Mouse (Mus musculus) ES-E14 (cell line): ENCODE results near the gene Zc3h12c. TPM values are rescaled to one million over a fixed set of nuclear protein-coding genes. Genes with fewer than 3 reads are reported as not detected.

Source experiments
- DNase-seq: peaks from one replicate; pipeline ENCODE4 v3.0.0-alpha.2; 2013; ENCODE audit warnings: low read depth, low spot score
- H3K27ac ChIP-seq: 2 replicates; pipeline ENCODE4 v1.5.1; 2012; ENCODE audit warnings: low read depth, mild to moderate bottlenecking, low read length, moderate library complexity, mixed read lengths; ENCODE audit not compliant: poor library complexity, insufficient read depth, severe bottlenecking
- H3K36me3 ChIP-seq: 2 replicates; pipeline ENCODE4 v1.6.1; 2012; ENCODE audit warnings: mild to moderate bottlenecking, low read length, moderate library complexity, mixed read lengths; ENCODE audit not compliant: control insufficient read depth, poor library complexity, insufficient read depth, severe bottlenecking
- H3K4me1 ChIP-seq, 2 experiments: fragments of 150-350 bp in 1 of 2; sonication (generic) in 1 of 2; 2 replicates each; pipeline ENCODE4 v1.6.1; 2012; ENCODE audit warnings: low read length in 2 of 2, mild to moderate bottlenecking in 1 of 2, mixed read lengths in 1 of 2; ENCODE audit not compliant: control insufficient read depth in 2 of 2, insufficient read depth in 2 of 2, poor library complexity in 1 of 2
- H3K4me3 ChIP-seq, 2 experiments: fragments of 150-350 bp in 1 of 2; sonication (generic) in 1 of 2; 2 replicates each; pipeline ENCODE4 v1.5.1; 2012; ENCODE audit warnings: low read length in 2 of 2, low read depth in 1 of 2, mild to moderate bottlenecking in 1 of 2, mixed read lengths in 1 of 2; ENCODE audit not compliant: insufficient read depth in 1 of 2, poor library complexity in 1 of 2, severe bottlenecking in 1 of 2
- H3K9ac ChIP-seq: 2 replicates; pipeline ENCODE4 v1.6.1; 2012; ENCODE audit warnings: low read depth, mild to moderate bottlenecking, low read length, mixed read lengths; ENCODE audit not compliant: poor library complexity, insufficient read depth, severe bottlenecking
- H3K9me3 ChIP-seq: fragments of 150-350 bp; sonication (generic); 2 replicates; pipeline ENCODE4 v1.6.1; 2012; ENCODE audit warnings: low read depth, mild to moderate bottlenecking, low read length; ENCODE audit not compliant: control insufficient read depth, insufficient read depth
- CHD2 ChIP-seq: IDR thresholded peaks from 2 replicates; pipeline ENCODE4 v1.6.1; 2014; ENCODE audit warnings: mild to moderate bottlenecking, low read depth, low read length, inconsistent platforms
- HCFC1 ChIP-seq: IDR thresholded peaks from 2 replicates; pipeline ENCODE4 v1.6.1; 2012; ENCODE audit warnings: low read length, inconsistent platforms, borderline replicate concordance; ENCODE audit not compliant: insufficient read depth
- MAFK ChIP-seq: IDR thresholded peaks from 2 replicates; pipeline ENCODE4 v1.6.1; 2014; ENCODE audit warnings: mild to moderate bottlenecking, low read depth, low read length, inconsistent platforms; ENCODE audit not compliant: insufficient read depth
- ZC3H11A ChIP-seq: IDR thresholded peaks from 2 replicates; pipeline ENCODE4 v1.6.1; 2012; ENCODE audit warnings: low read depth, mild to moderate bottlenecking, inconsistent platforms, low read length, borderline replicate concordance
- ZNF384 ChIP-seq: IDR thresholded peaks from 2 replicates; pipeline ENCODE4 v1.6.1; 2012; ENCODE audit warnings: low read depth, low read length, inconsistent platforms
- in situ Hi-C, 2 experiments: fragments of 600-800 bp; cut with MboI; formaldehyde crosslinking; loops; one replicate each; pipeline ENCODE4 v1.15.1; 2025; ENCODE audit warnings: low sequenced_read_pairs in 2 of 2, inconsistent platforms in 1 of 2; ENCODE audit not compliant: unreplicated experiment in 2 of 2
- total RNA-seq: library from RNA; depleted of rRNA; stranded (reverse); fragments of 300-350 nt; gene quantifications from 2 replicates; pipeline ENCODE4 v1.2.3, GENCODE M21; 2012

The Zc3h12c gene
- total RNA-seq, 1 experiment = 3.0 TPM

DNA sequence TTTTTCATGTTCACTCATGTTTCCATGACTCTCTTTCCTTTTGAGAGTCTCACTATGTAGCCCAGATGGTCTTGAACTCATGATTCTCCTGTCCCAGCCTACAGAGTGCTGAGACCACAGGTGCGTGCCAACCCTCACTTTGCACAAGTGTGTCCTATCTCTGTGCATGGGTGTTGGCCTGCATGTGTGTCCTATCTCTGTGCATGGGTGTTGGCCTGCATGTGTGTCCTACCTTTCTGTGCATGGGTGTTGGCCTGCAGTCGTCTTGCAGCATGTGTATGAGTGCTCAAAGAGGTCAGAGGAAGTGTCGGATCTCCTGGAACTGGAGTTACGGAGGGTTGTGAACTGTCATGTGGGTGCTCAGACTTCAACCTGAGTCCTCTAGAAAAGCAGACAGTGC is 49.2 kb downstream of the Zc3h12c start:
- Histone ChIP-seq H3K9ac (no peak overlapping the region), H3K36me3 (peaks cover 2% of the 10 kb centered on the region; the same call in 1 of the 2 replicates), H3K4me1 (no peaks in the 10 kb centered on the region), H3K27ac (no peak overlapping the region), H3K4me3 (no peak overlapping the region), H3K9me3 (no peaks in the 10 kb centered on the region)
- TF ChIP-seq ZNF384 = no peak
- TF ChIP-seq ZC3H11A = no peak
- no peak for TF ChIP-seq CHD2
- TF ChIP-seq HCFC1 = no peak
- DNase-seq = no peak
- in situ Hi-C loops = no loop called here

DNA sequence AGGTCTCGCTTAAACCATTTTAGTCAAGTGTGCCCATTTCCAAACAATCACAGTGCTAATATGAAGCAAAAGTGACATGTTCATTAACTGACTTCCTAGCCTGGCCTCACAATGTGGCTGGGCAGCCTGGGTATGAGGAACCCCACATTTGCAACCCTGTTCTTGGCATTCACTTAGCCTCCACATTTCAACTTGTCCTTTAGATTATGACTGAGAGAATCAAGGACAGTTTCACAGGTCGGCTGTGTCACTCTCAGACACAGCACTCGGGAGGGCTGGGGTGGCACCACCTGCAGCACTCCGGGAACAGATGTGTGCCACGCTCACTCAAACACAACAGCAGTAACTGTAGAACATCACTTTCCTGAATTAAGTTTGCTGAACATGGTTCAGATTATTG is 55.3 kb downstream of the Zc3h12c start:
- DNase-seq = no peak
- Histone ChIP-seq H3K4me1 (no peaks in the 10 kb centered on the region), H3K4me3 (no peak overlapping the region), H3K27ac (no peak overlapping the region), H3K9ac (no peak overlapping the region), H3K36me3 (peaks cover 2% of the 10 kb centered on the region; the same call in 1 of the 2 replicates), H3K9me3 (no peaks in the 10 kb centered on the region)
- TF ChIP-seq ZNF384 = no peak
- TF ChIP-seq HCFC1 = no peak
- TF ChIP-seq MAFK = no peak
- no peak for TF ChIP-seq CHD2
- no peak for TF ChIP-seq ZC3H11A
- in situ Hi-C loops = no loop called here

DNA sequence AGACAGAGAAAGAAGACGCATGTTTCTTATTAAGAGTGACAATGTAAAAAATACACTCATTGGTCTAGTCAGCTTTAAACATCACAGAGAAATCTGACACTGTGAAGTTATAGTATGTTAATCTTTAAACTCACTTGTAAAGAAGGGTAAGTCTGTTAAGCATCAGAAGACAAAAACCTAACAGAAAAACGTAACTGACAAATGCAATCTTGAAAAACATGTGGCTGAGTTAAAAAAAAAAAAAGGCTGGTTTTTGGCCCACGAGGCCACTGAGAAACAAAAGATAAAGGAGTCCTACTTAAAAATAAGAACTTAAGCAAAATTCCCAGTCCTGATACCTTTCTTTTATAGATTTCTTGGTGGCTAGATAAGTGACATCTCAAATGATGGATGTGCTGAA is 57.6 kb downstream of the Zc3h12c start:
- Histone ChIP-seq H3K4me3 (no peak overlapping the region), H3K9ac (no peak overlapping the region), H3K36me3 (peaks cover under 1% of the 10 kb centered on the region; the same call in 1 of the 2 replicates), H3K27ac (no peak overlapping the region), H3K4me1 (no peaks in the 10 kb centered on the region), H3K9me3 (no peaks in the 10 kb centered on the region)
- no peak for DNase-seq
- in situ Hi-C loops = no loop called here
- TF ChIP-seq HCFC1 (no peak), ZNF384 (no peak), MAFK (no peak), CHD2 (no peak)

DNA sequence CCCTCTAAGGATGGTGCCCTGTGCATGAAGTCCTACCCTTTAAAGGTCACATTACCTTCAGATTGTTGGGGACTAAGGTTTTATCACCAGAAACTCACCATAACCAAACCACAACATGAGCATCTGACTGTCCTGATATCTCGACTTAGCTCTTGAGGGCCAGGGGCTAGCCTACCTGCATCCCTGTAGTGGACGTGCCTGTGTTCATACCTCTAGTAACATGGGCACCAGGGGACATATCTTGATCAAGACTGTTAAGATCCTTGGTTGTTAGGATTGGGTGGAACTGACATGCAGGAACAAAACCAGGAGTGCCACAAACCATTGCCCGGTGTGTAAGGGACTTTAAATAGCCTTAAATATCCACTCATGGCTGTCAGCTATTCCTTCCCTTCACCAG is 61.2 kb downstream of the Zc3h12c start:
- TF ChIP-seq CHD2 = no peak
- no peak for TF ChIP-seq ZC3H11A
- TF ChIP-seq HCFC1 = no peak
- no peak for TF ChIP-seq MAFK
- TF ChIP-seq ZNF384 = no peak
- Histone ChIP-seq H3K4me3 (no peak overlapping the region), H3K27ac (no peak overlapping the region), H3K9ac (no peak overlapping the region), H3K36me3 (no peaks in the 10 kb centered on the region), H3K9me3 (no peaks in the 10 kb centered on the region), H3K4me1 (no peaks in the 10 kb centered on the region)
- in situ Hi-C loops = no loop called here
- no peak for DNase-seq

DNA sequence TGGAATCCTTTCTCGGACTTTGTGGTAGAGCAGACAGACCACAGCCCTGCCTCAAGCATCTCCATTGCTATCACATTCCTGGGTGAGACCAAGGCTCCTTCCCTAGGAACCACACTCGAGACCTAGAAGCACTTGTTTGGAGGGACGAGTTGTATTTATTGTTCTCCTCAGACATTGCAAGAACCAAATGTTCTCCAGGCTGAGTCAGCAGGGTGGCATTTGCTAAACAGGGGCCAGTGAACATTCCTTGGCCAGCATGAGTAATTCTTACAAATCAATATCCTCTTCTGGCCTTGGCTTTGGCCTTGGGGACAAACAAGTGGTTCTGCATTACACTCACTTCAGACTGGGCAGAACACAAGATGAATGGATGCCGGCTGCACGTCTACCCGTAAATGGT is 62.9 kb downstream of the Zc3h12c start:
- no peak overlapping the region for H3K9ac ChIP-seq

More for the DNA sequence above, 62.9 kb downstream of the Zc3h12c start:
- no peaks in the 10 kb centered on the region for H3K4me1 ChIP-seq
- TF ChIP-seq MAFK = no peak
- no peak for TF ChIP-seq CHD2
- no peak for TF ChIP-seq HCFC1
- no peak for TF ChIP-seq ZNF384
- no peak for TF ChIP-seq ZC3H11A
- H3K9me3 ChIP-seq = no peaks in the 10 kb centered on the region
- H3K4me3 ChIP-seq = no peak overlapping the region
- no peak overlapping the region for H3K27ac ChIP-seq
- in situ Hi-C loops = no loop called here
- no peak for DNase-seq
- H3K36me3 ChIP-seq = no peaks in the 10 kb centered on the region
